Mouse (Mus musculus) thymus, postnatal 4 days (tissue): ENCODE measurements around the gene Pmm1.

ENCODE experiments used
- DNase-seq: peaks from one replicate; pipeline ENCODE4 v3.0.0; 2021

The Pmm1 gene

DNA sequence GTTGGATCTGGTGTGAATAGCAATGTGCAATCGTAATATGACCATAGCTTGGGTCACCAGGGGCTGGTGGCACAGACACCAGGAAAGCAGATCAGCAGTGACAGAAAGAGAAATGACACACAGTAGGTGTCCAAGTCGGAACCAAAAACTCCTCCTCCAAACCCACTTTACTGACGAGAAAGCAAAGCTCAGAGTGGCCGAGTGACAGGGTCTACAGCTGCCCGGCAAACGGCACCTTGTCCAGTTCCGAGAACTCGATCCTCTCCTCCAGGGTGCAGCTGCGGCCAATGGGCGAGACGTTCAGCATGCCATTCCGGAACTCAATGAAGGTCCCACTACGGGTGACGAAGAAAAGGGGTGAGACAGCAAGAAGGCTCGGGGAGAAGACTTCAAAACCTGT is 5.3 kb downstream of the Pmm1 start:
- no peak for DNase-seq

- DNase-seq = no peak
Observed at GRCm38 (mm10) chr15:81954716-81955115, 6.0 kb downstream of the Pmm1 start.

DNA sequence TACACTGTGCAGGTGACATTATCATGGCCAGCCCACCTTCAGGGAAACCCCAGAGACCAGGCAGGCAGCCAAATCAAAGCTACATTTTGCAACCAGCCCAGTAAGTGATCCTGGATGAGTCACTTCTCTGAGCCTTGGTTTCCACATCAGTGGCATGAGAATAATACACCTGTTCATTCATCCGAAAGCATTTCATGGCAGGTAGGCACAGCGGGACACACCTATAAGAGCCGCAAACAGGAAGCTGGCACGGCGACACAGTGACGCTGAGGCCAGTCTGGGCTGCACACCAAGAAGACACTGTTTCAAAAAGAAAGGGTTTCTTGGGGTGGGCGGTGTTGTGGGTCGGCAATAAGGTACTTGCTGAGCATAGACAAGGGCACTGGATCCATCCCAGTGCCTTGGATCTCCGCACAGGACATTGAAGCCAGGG is 6.6 kb downstream of the Pmm1 start:
- no peak for DNase-seq

GRCm38 (mm10) chr15:81952310-81952709 is 8.4 kb downstream of the Pmm1 start:
- DNase-seq = no peak

DNA sequence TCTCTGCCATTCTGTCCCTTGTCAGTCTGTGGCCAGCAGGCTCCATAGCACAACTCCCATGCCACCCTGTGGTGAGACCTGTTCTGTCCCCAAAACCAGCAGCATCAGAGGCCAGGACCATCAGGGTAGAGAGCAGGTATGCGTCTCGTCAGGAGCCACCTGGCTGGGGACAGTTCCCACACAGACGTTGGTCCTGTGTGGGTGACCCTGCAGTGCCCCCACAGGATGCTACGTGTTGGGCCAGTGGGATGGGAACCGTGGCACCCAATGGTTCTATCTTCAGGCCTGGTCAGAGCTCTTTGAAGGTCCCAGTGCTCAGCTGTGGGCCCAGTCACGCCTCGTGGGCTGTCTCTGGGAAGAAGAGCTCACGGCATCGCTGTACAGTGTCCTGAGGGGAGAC is 9.6 kb downstream of the Pmm1 start:
- no peak for DNase-seq

DNA sequence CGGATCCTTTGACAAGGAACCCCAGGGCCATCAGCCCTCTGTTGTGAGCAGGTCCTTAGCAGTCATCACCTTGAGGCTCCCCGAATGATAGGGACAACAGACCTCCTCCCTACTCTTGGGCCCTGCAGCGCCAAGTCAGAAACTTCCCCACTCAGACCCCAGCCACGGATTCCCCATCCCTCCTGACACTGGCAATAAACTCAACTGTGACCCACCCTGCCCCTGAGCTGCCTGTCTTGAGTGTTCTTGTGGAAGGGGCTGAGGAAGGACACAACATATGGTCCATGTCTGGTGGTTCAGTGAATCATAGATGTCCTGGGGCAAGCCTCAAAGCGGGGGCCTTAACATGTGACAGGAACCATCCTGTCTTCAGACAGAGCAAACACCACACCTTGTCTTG is 10.0 kb downstream of the Pmm1 start:
- DNase-seq = no peak

GRCm38 (mm10) chr15:81949476-81950131 is 11.1 kb downstream of the Pmm1 start:
- no peak for DNase-seq

GRCm38 (mm10) chr15:81949076-81949475 is 11.7 kb downstream of the Pmm1 start:
- no peak for DNase-seq

DNA sequence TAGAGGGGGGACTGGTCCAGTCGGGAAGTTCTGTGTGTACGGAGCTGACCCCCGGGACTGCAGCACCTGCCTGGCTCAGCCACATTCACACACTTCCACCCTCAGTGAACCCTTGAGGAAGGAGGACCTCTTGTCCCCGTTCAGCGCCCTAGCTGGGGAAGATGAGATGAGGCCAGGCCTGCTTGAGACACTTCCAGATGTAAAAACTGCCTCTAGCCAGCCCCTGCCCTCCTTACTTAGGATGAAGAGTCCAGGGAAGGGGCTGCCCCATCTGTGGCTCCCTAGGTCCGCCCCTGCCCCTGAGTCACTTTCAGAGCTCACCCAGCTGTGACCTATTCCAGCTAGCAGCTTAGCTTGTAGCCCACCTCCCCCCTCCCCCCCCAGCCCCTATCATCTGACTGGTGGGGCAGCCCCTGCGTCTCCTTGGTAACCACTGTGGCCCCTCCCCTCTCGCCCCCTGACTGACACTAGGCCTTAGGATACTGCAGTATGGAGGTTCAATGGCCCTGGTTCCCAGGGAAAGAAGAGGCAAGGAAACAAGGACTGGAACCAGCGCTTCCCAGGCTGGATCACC is 17.5 kb downstream of the Pmm1 start:
- DNase-seq = no peak

GRCm38 (mm10) chr15:81941010-81941409 is 19.7 kb downstream of the Pmm1 start:
- DNase-seq = peak; percentile 38

- no peak for DNase-seq
Observed at GRCm38 (mm10) chr15:81940219-81940618, 20.5 kb downstream of the Pmm1 start.

GRCm38 (mm10) chr15:81939774-81940173 is 21.0 kb downstream of the Pmm1 start:
- DNase-seq = no peak

GRCm38 (mm10) chr15:81939157-81939715 is 21.5 kb downstream of the Pmm1 start:
- no peak for DNase-seq

DNA sequence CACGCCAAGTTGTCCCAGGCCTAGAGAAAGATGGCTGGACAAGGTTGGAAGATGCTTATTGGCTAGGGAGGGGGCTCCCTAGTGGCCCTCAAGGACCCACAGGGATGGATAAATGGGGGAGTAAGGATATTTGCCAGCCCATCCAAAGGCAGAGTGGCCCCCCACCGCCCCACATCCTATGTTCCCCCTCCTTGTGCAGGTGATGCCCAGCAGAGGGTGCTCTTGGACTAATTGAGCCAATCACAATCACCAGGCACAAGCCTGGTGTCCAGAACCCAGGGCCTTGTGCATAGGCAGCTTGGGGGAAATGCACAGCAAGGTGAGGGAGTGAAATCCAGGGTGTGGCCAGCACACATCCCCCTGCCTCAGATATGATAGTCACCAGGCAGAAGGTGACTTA is 22.5 kb downstream of the Pmm1 start:
- DNase-seq = peak; percentile 69

GRCm38 (mm10) chr15:81937098-81937972 is 23.4 kb downstream of the Pmm1 start:
- DNase-seq = peak; percentile 45

DNA sequence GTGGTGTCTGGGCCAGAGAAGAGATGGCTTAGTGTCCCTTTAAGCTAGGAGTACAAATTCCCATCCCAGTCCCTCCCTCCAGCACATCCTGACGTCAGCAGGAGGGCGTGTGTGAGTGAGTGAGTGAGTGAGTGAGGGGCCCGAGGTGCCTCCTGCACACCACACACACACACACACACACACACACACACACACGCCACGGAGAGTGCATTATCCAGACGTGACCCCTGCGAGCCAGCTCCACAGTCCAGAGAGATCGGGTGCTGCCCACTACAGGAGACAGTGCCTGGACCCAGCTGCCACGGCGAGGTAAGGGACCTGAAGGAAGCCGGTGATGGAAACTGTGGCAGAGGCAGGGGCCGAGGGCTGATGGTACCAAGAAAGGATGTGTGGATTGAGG is 24.1 kb downstream of the Pmm1 start, which contains the start of gene Csdc2:
Gene Csdc2, plus strand, starts transcription at position 81 of the 400 bp plus-strand sequence.
- no peak for DNase-seq

DNA sequence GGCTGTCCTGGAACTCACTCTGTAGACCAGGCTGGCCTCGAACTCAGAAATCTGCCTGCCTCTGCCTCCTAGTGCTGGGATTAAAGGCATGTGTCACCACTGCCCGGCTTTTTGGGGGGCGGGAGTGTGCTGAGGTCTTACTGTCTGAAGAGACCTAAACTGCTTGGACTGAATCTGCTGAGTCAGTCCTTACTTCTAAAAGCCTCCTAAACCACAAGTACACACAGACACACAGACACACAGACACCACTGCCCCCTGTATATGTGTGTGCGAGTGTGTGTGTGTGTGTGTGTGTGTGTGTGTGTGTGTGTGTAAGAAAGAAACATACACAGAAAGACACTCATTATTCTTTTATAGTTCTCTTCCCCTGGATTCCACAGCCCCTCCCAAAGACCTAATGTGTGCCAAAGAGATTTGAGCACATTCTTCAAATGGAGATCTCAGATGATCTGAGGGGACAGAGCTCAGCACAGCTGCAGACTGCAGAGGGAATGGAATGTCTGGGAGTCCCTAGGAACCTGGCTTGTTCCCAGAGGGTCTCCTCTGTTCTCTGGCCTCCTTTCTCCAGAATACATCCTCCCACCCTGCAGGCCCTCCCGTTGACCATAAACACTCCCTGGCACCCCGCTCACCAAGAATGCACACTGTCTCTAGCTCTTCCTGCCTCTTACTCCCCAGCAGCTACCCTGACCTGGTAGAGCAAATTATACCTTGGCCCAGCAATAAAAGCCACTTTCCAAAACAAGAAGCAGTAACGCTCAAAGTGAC is 24.7 kb downstream of the Pmm1 start:
- DNase-seq = no peak

DNA sequence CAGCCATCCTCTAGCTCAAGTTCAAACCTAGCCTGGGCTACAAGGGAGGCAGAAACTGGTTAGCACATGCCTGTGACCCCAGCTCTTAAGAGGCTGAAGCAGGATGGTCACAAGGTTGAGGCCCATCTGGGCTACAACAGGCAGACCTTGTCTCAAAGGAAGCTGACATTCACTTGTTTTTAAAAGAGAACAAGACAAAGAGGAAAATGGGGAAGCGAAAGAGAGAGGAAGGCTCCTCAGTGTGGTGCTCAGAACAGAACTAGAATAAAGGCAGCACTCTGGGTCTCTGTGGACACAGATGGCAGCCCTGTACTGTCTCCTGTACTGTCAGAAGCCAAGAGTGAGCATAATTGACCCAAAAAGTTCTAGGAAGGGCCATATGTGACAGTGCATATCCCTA is 26.7 kb downstream of the Pmm1 start:
- no peak for DNase-seq

DNA sequence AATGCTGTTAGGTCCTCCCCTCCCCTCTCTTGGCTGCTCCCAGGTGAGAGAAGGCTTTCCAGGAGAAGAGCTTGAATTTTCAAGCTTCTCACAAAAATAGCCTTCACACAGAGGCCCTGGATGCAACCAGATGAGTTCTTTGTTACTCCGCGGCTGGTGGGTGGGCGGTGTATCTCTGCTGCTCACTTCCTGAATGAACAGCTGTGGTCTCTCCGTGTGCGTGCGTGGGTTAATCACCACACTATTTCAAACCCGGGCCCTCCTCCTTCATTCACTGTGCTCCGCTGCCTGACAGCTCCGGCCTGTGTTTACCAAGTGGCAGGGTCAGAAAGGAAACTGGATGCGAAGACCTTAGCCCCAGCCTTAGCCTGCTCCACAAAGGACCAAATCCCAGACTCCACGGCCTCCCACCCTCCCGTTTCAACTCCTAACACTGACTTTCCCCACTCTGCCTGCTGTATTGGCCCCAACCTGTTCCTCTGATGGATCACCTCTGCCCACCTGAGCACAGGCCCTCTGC is 27.7 kb downstream of the Pmm1 start:
- DNase-seq = peak; percentile 69

GRCm38 (mm10) chr15:81928277-81928676 is 32.5 kb downstream of the Pmm1 start:
- no peak for DNase-seq

GRCm38 (mm10) chr15:81927741-81928140 is 33.0 kb downstream of the Pmm1 start:
- DNase-seq = no peak

- DNase-seq = no peak
Observed at GRCm38 (mm10) chr15:81926446-81926822, 34.3 kb downstream of the Pmm1 start.
